Mouse (Mus musculus): ENCODE measurements around the gene Fam76b. TPM values are rescaled to one million over a fixed set of nuclear protein-coding genes. Genes with fewer than 3 reads are reported as not detected.

The Fam76b gene
- polyA plus RNA-seq, 1 experiment from 2014 or later = 21.4 TPM

DNA sequence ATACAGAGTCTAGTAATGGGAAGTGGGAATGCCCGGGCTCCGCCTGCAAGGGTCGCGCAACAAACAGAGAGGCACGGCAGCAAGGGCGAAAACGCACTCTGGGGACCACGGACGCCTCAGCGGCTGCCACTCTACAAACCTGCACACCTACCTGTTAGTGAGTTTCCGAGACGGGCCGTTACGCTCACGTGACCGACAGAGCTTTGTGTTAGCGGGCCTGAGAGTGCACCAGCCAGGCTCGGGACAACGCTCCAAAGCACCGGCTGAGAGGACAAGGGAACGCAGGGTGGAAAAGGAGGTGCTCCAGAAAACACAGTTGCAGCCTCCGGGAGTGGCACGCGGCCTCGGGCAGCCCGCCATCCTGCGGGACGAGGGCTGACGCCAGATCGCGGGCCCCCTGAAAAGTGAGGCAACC is 1.1 kb upstream of the Fam76b start:
- H3K4me3 ChIP-seq = peak overlapping the region; percentile 76

DNA sequence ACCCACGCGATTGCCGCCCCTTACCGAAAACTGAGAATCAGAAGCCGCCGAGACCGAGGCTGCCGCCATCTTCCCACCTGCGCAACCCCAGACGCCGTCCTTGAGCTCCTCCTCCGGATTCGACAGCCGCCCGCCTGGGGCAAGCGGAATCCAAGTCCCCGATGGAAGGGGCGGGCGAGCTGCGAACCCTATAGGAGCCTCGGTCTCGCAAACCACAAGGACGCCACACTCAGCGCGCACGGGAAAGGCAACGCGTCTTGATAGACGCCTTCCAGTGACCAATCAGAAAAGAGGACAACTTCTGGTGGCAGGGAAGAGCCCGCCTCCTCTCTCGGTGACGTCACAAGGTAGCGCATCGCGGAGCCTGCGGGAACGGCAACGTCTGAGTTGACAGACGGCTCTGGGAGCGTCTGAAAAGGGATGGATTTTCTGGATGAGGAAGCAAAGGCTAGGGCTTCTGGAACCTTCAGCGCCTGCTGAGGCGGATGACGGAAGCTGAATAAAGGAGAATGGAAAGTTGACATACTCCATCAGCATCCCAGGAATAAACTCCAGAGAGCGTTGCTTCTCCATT is 597 bp upstream of the Fam76b start, which contains the start of gene Cep57:
Cep57 (minus strand) TSS at position 276 of the 574 bp plus-strand sequence.
- H3K9me3 ChIP-seq = no peaks in the 10 kb centered on the region
- peaks cover 17% of the 10 kb centered on the region for H3K4me1 ChIP-seq
- H3K36me3 ChIP-seq = peaks cover 15% of the 10 kb centered on the region
- H3K4me2 ChIP-seq = peak within 1 kb of the TSS; percentile 69
- peak within 1 kb of the TSS; percentile 76 for H3K4me3 ChIP-seq
- H3K27ac ChIP-seq = peak within 1 kb of the TSS; percentile 99
- peak within 1 kb of the TSS; percentile 86 for H3K9ac ChIP-seq
- no peaks in the 10 kb centered on the region for H3K27me3 ChIP-seq
- peak; percentile 94 for ATAC-seq (ENCODE audit: insufficient number of reproducible peaks, low FRiP score, low TSS enrichment, low read depth)
- whole genome bisulfite sequencing = under 1% methylated on average over 44 of the region's 44 CpGs

More for the DNA sequence above, 1.1 kb upstream of the Fam76b start:
- H3K36me3 ChIP-seq = peaks cover 10% of the 10 kb centered on the region
- no peaks in the 10 kb centered on the region for H3K27me3 ChIP-seq
- H3K9me3 ChIP-seq = no peaks in the 10 kb centered on the region
- peaks cover 17% of the 10 kb centered on the region for H3K4me1 ChIP-seq
- under 1% methylated on average over 31 of the region's 31 CpGs for WGBS
- H3K9ac ChIP-seq = peak overlapping the region; percentile 74
- 0 out of 2 replicates have a peak, but pooled peaks have one; percentile 2 for ATAC-seq (ENCODE audit: insufficient number of reproducible peaks, low FRiP score, low TSS enrichment, low read depth)
- peak overlapping the region; percentile 65 for H3K4me2 ChIP-seq
- H3K27ac ChIP-seq = peak overlapping the region; percentile 99

DNA sequence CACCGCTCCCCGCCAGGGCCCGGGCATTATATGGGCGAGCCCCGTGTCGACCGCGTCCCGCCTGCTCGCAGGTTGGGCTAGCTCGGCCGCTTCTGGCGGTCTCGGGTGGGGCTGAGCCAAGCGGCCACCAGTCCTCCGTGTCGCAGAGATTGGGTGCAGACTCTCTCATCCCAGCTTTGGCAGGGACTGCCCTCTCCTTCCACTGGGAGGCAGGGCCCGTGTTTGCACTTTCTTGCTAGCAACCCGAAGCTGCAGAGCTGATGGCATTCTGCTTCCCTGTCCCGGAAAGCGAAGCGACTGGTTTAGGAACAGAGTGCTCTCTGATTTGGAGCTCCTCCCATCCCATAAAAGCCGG is 548 bp downstream of the Fam76b start:
- Histone ChIP-seq H3K36me3 (peaks cover 25% of the 10 kb centered on the region), H3K27ac (peak overlapping the region; percentile 97), H3K4me1 (peaks cover 17% of the 10 kb centered on the region), H3K4me3 (peak overlapping the region; percentile 76), H3K9me3 (no peaks in the 10 kb centered on the region), H3K9ac (peak overlapping the region; percentile 86), H3K4me2 (peak overlapping the region; percentile 69), H3K27me3 (no peaks in the 10 kb centered on the region)
- ATAC-seq (ENCODE audit: insufficient number of reproducible peaks, low FRiP score, low TSS enrichment, low read depth) = no peak
- WGBS = under 1% methylated on average over 23 of the region's 23 CpGs

DNA sequence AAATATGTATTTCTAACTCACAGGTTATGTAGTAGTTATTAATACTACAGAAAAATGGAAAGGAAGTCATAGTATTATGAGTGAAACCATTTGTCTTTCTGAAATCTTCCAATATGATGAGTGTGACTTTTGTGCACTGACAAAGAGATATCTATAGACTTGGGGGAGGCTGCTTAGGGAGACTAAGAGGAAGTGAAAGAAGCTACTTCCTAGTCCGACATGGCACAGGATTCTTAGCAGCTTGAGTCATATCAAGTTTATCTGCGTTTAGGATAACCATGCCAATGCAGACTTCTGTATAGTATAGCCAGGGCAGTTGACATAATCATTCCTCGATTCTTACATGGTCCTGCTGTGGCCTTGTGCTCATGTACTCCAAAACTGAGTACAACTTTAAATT is 7.7 kb downstream of the Fam76b start:
- ATAC-seq (ENCODE audit: insufficient number of reproducible peaks, low FRiP score, low TSS enrichment, low read depth) = no peak
- Histone ChIP-seq H3K27ac (no peak overlapping the region), H3K9me3 (no peaks in the 10 kb centered on the region), H3K27me3 (no peaks in the 10 kb centered on the region), H3K4me2 (no peak overlapping the region), H3K36me3 (peaks cover 81% of the 10 kb centered on the region), H3K9ac (no peak overlapping the region), H3K4me3 (no peak overlapping the region), H3K4me1 (no peaks in the 10 kb centered on the region)
- WGBS = 86% methylated on average over 3 of the region's 3 CpGs

DNA sequence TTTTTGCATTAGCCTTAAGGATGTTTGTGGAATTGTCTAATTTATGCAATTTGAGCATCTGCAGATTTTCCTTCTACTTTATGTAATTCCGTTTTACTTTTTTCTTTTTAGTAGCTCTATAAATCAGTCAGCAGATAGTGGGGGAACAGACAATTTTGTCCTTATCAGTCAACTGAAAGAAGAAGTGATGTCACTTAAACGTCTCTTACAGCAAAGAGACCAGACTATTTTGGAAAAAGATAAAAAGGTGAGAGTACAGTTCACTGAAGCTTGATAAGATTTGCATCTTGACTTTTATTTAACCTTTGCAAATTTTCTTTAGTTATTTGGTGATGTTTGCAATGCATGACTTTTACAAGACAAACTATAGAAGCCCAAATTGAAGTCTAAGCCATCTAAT is 9.2 kb downstream of the Fam76b start:
- no peak overlapping the region for H3K4me2 ChIP-seq
- no peak overlapping the region for H3K4me3 ChIP-seq
- no peaks in the 10 kb centered on the region for H3K4me1 ChIP-seq
- H3K36me3 ChIP-seq = peaks cover 82% of the 10 kb centered on the region
- no peak for ATAC-seq (ENCODE audit: insufficient number of reproducible peaks, low FRiP score, low TSS enrichment, low read depth)
- H3K9ac ChIP-seq = no peak overlapping the region
- no peaks in the 10 kb centered on the region for H3K27me3 ChIP-seq
- WGBS = 75% methylated on average over 2 of the region's 2 CpGs
- no peak overlapping the region for H3K27ac ChIP-seq
- H3K9me3 ChIP-seq = no peaks in the 10 kb centered on the region

DNA sequence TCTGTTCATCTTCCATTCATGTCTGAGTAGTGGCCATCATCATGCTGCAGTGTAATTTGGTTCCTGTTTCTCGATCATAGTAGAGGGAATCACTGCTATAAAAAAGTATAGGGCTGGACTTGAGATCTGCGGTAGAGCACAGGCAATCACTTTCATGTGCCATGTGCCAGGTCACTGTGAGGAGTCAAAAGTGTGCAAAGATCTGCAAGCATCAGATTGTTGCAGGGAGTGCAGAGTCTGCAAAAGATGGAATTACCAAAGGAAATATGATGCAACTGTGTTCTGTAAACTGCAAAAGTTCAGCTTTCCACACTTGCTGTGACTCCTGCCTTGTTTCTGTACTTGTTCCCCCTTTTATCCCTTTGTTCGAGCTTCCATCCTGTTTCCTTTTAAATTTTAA is 20.1 kb downstream of the Fam76b start:
- peaks cover 20% of the 10 kb centered on the region for H3K36me3 ChIP-seq
- H3K27me3 ChIP-seq = no peaks in the 10 kb centered on the region
- H3K4me2 ChIP-seq = no peak overlapping the region
- no peak overlapping the region for H3K27ac ChIP-seq
- H3K9ac ChIP-seq = no peak overlapping the region
- no peak overlapping the region for H3K4me3 ChIP-seq
- WGBS = 79% methylated on average over 3 of the region's 3 CpGs
- H3K9me3 ChIP-seq = no peaks in the 10 kb centered on the region
- ATAC-seq (ENCODE audit: insufficient number of reproducible peaks, low FRiP score, low TSS enrichment, low read depth) = no peak
- H3K4me1 ChIP-seq = no peaks in the 10 kb centered on the region

DNA sequence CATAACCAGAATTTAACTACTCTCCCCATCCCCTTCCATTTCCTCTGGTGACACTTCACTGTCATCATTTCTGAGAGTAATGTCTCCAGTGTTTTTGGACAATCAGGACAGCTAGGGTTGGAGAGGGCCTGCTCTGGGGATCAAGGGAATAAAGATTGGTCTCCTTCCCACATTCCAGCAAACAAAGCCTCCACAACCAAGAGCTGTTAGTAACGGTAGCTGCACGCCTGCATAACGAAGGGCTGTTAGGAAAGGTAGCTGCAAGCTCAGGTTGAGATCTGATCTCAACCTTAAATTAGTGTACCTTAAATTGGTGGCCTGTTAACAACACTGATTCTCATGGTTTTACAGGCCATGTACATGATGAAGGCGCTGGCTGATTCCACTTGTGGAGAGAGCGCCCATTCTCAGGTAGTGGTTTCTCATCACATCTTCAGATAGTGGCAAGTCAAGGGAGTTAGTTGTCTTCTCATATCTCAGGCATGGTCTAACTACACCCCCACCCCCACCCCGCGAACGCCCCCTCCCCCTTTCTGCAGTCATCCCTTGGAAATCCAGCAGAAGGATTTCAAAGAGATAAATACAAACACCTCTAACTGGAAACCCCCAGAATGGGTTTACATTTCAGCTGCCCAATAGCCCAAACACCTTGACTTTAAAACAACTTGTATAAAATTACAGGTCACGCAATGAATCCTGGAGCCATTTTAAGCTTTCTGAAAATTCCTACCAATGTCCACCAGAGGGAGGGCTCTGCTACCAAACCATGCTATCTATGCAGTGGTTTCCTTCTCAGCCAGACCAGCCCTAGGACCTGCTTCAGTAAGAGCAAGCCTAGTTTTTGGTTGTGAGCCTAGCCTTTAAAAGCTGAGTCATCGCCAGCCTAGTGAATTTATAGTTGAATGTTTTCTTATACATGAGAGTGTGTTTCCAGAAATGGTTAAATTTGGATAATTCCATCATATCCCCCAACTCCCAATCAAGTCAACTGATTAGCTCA is 21.3 kb downstream of the Fam76b start:
- Histone ChIP-seq H3K27ac (no peak overlapping the region), H3K27me3 (no peaks in the 10 kb centered on the region), H3K4me3 (no peak overlapping the region), H3K9ac (no peak overlapping the region), H3K9me3 (no peaks in the 10 kb centered on the region), H3K4me1 (no peaks in the 10 kb centered on the region), H3K36me3 (peaks cover 14% of the 10 kb centered on the region), H3K4me2 (no peak overlapping the region)
- no peak for ATAC-seq (ENCODE audit: insufficient number of reproducible peaks, low FRiP score, low TSS enrichment, low read depth)
- 69% methylated on average over 10 of the region's 10 CpGs for WGBS

DNA sequence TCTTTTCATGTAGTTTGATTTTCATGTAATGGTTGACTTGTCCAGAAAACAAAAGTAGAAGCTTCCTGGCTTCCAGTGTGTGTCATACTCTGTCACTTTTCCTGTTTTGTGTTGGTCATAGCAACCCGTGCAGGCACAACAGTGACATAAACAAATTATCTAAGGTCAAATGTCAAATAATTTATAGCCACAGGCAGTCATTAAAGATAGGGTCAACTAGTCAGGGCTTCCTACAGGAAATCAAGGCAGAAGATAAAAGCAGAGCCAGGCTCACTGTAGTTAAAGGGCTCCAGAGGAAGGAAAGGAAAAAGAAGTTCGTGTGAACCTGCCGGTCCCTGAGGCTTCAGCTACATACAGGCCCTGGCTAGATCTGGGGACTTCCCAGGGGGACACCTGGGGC is 26.4 kb downstream of the Fam76b start:
- Histone ChIP-seq H3K9me3 (no peaks in the 10 kb centered on the region), H3K36me3 (no peaks in the 10 kb centered on the region), H3K4me3 (no peak overlapping the region), H3K27me3 (no peaks in the 10 kb centered on the region), H3K27ac (no peak overlapping the region), H3K4me2 (no peak overlapping the region), H3K4me1 (no peaks in the 10 kb centered on the region), H3K9ac (no peak overlapping the region)
- no peak for ATAC-seq (ENCODE audit: insufficient number of reproducible peaks, low FRiP score, low TSS enrichment, low read depth)
- WGBS = 23% methylated on average over 3 of the region's 3 CpGs

DNA sequence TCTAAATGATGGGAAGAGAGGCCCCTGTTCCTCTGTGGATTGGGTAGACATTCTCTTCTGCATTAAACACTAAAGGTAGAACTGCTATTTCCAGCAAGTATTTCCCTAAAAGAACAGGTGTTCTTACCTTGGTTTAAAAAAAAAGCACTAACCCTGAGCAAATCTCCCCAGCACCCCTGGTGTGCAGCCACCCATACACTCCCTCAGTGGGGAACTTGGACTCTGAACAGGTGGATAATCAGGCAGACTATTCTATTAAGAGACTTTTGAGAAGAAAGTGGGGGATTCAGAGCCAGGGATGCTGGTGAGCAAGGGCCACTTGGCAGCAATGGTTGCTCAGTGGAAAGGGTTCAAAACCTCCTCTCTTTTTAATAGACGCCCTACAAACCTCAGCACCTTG is 28.7 kb downstream of the Fam76b start:
- H3K9me3 ChIP-seq = no peaks in the 10 kb centered on the region
- no peak overlapping the region for H3K4me2 ChIP-seq
- ATAC-seq (ENCODE audit: insufficient number of reproducible peaks, low FRiP score, low TSS enrichment, low read depth) = no peak
- H3K36me3 ChIP-seq = no peaks in the 10 kb centered on the region
- no peak overlapping the region for H3K9ac ChIP-seq
- WGBS = 48% methylated on average over 1 of the region's 1 CpGs
- H3K4me1 ChIP-seq = no peaks in the 10 kb centered on the region
- no peak overlapping the region for H3K27ac ChIP-seq
- H3K4me3 ChIP-seq = no peak overlapping the region
- no peaks in the 10 kb centered on the region for H3K27me3 ChIP-seq

DNA sequence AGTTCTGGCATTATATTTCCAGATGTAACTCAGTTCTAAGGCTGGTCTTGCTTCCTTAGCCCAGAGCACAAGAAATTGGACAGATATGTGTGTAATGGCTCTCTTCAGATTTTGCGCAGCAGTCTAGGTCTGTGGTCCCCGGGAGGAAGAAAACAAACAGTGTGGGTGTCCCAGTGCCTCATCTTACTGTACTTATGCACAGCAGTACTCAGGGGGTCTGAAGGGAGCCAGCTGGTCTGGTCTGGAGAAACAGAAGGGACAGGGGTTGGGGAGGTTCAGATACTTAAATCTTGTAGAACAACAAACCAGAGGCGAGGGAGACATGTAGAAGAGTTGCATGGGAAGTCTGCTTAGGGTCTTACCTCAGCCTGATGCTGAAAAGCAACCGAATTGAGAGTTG is 29.3 kb downstream of the Fam76b start:
- H3K9ac ChIP-seq = no peak overlapping the region
- no peak for ATAC-seq (ENCODE audit: insufficient number of reproducible peaks, low FRiP score, low TSS enrichment, low read depth)
- H3K4me1 ChIP-seq = no peaks in the 10 kb centered on the region
- H3K4me3 ChIP-seq = no peak overlapping the region
- H3K27ac ChIP-seq = no peak overlapping the region
- H3K9me3 ChIP-seq = no peaks in the 10 kb centered on the region
- no peaks in the 10 kb centered on the region for H3K27me3 ChIP-seq
- H3K4me2 ChIP-seq = no peak overlapping the region
- no peaks in the 10 kb centered on the region for H3K36me3 ChIP-seq
- 71% methylated on average over 4 of the region's 4 CpGs for WGBS

DNA sequence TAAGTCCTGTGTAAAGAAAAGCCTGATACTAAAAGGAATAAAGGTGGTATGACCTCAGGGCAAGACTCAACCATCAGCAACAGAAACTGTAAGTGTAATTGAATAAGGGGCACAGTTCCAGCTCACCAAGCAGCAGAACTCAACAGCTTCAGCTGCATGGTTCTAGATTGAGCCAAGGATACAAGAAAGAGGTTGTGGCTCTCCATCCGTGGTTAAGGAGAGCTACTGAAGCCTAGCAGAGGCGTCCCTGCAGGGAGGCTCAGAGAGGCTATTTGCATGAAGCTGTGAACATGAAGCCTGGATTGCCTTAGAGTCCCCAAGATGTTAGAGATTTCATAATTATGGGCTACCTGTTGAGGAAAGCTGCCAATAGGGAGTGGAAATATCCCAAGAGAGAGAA is 40.1 kb downstream of the Fam76b start:
- no peaks in the 10 kb centered on the region for H3K36me3 ChIP-seq
- no peak for ATAC-seq (ENCODE audit: insufficient number of reproducible peaks, low FRiP score, low TSS enrichment, low read depth)
- H3K9ac ChIP-seq = no peak overlapping the region
- H3K4me1 ChIP-seq = no peaks in the 10 kb centered on the region
- no peak overlapping the region for H3K4me2 ChIP-seq
- WGBS = 49% methylated on average over 2 of the region's 2 CpGs
- H3K4me3 ChIP-seq = no peak overlapping the region
- H3K27ac ChIP-seq = no peak overlapping the region
- no peaks in the 10 kb centered on the region for H3K27me3 ChIP-seq
- H3K9me3 ChIP-seq = no peaks in the 10 kb centered on the region

DNA sequence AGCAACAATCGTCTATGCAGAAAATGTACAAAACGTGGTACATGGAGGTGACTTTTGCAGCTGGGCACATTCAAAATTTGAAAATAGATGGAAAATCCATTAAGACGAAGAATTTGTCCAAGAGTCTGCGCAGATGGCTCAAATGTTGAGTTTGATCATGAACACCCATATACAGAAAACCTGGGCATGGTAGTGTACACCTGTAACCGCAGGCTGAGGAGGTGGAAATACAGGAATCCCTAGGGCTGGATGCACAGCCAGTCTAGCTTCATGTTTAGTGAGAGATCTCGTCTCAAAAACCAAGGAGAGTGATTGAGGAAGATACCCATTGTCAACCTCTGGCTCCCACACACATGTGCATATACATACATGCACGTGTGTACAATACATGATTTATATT is 44.1 kb downstream of the Fam76b start:
- no peaks in the 10 kb centered on the region for H3K9me3 ChIP-seq
- no peak for ATAC-seq (ENCODE audit: insufficient number of reproducible peaks, low FRiP score, low TSS enrichment, low read depth)
- no peaks in the 10 kb centered on the region for H3K27me3 ChIP-seq
- H3K4me1 ChIP-seq = no peaks in the 10 kb centered on the region
- H3K27ac ChIP-seq = no peak overlapping the region
- H3K9ac ChIP-seq = no peak overlapping the region
- 85% methylated on average over 7 of the region's 7 CpGs for WGBS
- no peak overlapping the region for H3K4me3 ChIP-seq
- H3K36me3 ChIP-seq = no peaks in the 10 kb centered on the region
- no peak overlapping the region for H3K4me2 ChIP-seq

All from limb, embryonic 15.5 days (tissue).